15 mouse cellular contexts compared by ENCODE assay signal in the genomic region with DNA sequence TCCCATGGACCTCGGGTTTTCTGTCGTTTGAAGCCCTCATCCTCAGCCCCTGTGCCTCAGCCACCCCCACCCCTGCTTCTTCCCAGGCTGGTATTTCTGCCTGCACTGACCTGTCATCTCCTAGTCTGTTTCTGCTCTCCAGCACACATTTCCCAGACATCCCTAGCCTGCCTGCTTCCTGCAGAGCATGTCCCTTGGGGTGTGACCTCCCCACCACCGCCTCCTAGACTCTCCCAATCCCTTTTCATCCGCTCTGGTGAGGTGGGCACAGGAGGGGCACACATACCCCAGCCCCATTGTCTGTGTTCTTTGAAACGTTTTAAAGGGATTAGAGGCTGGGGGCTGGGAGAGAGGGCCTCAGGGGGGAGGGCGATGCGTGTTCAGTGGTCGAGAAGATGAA.
DNase-seq lines count a peak whose midpoint lies in the region; ATAC-seq lines count a peak whose summit lies in the region.
"Had no signal": no experiment of that assay in that cellular context is flagged by ENCODE, and none has a peak within 500 bp of the region (broad histone marks: within the 10 kb centered on the region; RNA-seq: fewer than 3 reads in every experiment).

No protein-coding gene starts in this region.

- no peaks in the 10 kb centered on the region for H3K9me3 ChIP-seq in heart, embryonic 10.5 days
- H3K9me3 ChIP-seq in hindbrain, embryonic 16.5 days (ENCODE audit: control insufficient read depth, low read length): no peaks in the 10 kb centered on the region
- no peaks in the 10 kb centered on the region for H3K9me3 ChIP-seq in hindbrain, embryonic 14.5 days (ENCODE audit: control insufficient read depth, low read length)
- no peaks in the 10 kb centered on the region for H3K9me3 ChIP-seq in forebrain, embryonic 13.5 days (replicated peaks)
- H3K9me3 ChIP-seq: kidney, embryonic 15.5 days had no signal

- no peaks in the 10 kb centered on the region for H3K36me3 ChIP-seq in heart, embryonic 10.5 days
- no peaks in the 10 kb centered on the region for H3K36me3 ChIP-seq in hindbrain, embryonic 16.5 days (ENCODE audit: control insufficient read depth, insufficient read depth, low read length)
- no peaks in the 10 kb centered on the region for H3K36me3 ChIP-seq in hindbrain, embryonic 14.5 days (replicated peaks; ENCODE audit: control insufficient read depth, insufficient read depth)
- H3K36me3 ChIP-seq in forebrain, embryonic 13.5 days (ENCODE audit: poor library complexity, severe bottlenecking): no peaks in the 10 kb centered on the region
- H3K36me3 ChIP-seq: kidney, embryonic 15.5 days had no signal

- 0 out of 2 replicates have a peak, but pooled peaks have one; percentile 12 for ATAC-seq in hindbrain, embryonic 16.5 days
- ATAC-seq in hindbrain, embryonic 14.5 days (ENCODE audit: low FRiP score): no peak
- peak; percentile 53; the same call in 1 of the 2 replicates for ATAC-seq in forebrain, embryonic 13.5 days
- ATAC-seq: lung, postnatal 0 days had no signal

- peak overlapping the region; percentile 29 for H3K4me3 ChIP-seq in heart, embryonic 10.5 days
- H3K4me3 ChIP-seq in hindbrain, embryonic 16.5 days (ENCODE audit: low read length): no peak overlapping the region
- no peak overlapping the region for H3K4me3 ChIP-seq in hindbrain, embryonic 14.5 days (replicated peaks; ENCODE audit: low read length)
- no peak overlapping the region for H3K4me3 ChIP-seq in forebrain, embryonic 13.5 days
- H3K4me3 ChIP-seq: kidney, embryonic 15.5 days; megakaryocyte, embryonic 14.5 days had no signal

- H3K4me2 ChIP-seq in hindbrain, embryonic 16.5 days (ENCODE audit: low read length): no peak overlapping the region
- no peak overlapping the region for H3K4me2 ChIP-seq in hindbrain, embryonic 14.5 days (replicated peaks)
- H3K4me2 ChIP-seq in forebrain, embryonic 13.5 days: peak overlapping the region; percentile 27
- H3K4me2 ChIP-seq: kidney, embryonic 15.5 days had no signal

- peak; percentile 91 for DNase-seq in heart, embryonic 10.5 days (ENCODE audit: low spot score)
- DNase-seq in heart, adult 18-20 months: no peak
- no peak for DNase-seq in hindbrain, embryonic 14.5 days (ENCODE audit: low spot score)
- peak; percentile 65 for DNase-seq in retina, embryonic 14.5 days (ENCODE audit: low spot score)
- no peak for DNase-seq in ovary, postnatal 36 days (ENCODE audit: low spot score)
- no peak for DNase-seq in thymus, postnatal 14 days
- DNase-seq: B cell, adult 2 months; cerebellum, postnatal 36 days; thymus, adult 18-20 months had no signal

- H3K4me1 ChIP-seq in heart, embryonic 10.5 days: peaks cover 54% of the 10 kb centered on the region
- H3K4me1 ChIP-seq in hindbrain, embryonic 16.5 days (ENCODE audit: control insufficient read depth, insufficient read depth, low read depth, low read length): peaks cover 4% of the 10 kb centered on the region; the same call in 1 of the 2 replicates
- peaks cover 17% of the 10 kb centered on the region for H3K4me1 ChIP-seq in hindbrain, embryonic 14.5 days (replicated peaks; ENCODE audit: control insufficient read depth, insufficient read depth, low read length)
- H3K4me1 ChIP-seq in forebrain, embryonic 13.5 days: peaks cover 32% of the 10 kb centered on the region
- H3K4me1 ChIP-seq: kidney, embryonic 15.5 days; megakaryocyte, embryonic 14.5 days had no signal

- H3K27ac ChIP-seq in heart, embryonic 10.5 days: peak overlapping the region; percentile 75
- no peak overlapping the region for H3K27ac ChIP-seq in hindbrain, embryonic 16.5 days (ENCODE audit: low read depth, low read length)
- H3K27ac ChIP-seq in hindbrain, embryonic 14.5 days: no peak overlapping the region
- H3K27ac ChIP-seq in forebrain, embryonic 13.5 days: peak overlapping the region; percentile 48; the same call in 1 of the 2 replicates
- H3K27ac ChIP-seq: kidney, embryonic 15.5 days; liver, embryonic 14.5 days had no signal

- H3K9ac ChIP-seq in hindbrain, embryonic 16.5 days (ENCODE audit: low read depth, low read length): no peak overlapping the region; the same call in 1 of the 2 replicates
- no peak overlapping the region for H3K9ac ChIP-seq in hindbrain, embryonic 14.5 days
- no peak overlapping the region; the same call in 1 of the 2 replicates for H3K9ac ChIP-seq in forebrain, embryonic 13.5 days
- H3K9ac ChIP-seq: kidney, embryonic 15.5 days; liver, embryonic 14.5 days had no signal

- H3K27me3 ChIP-seq in heart, embryonic 10.5 days (ENCODE audit: insufficient read depth, poor library complexity, severe bottlenecking): peaks cover 14% of the 10 kb centered on the region
- no peaks in the 10 kb centered on the region for H3K27me3 ChIP-seq in hindbrain, embryonic 16.5 days (replicated peaks; ENCODE audit: control insufficient read depth, insufficient read depth, low read length)
- H3K27me3 ChIP-seq in hindbrain, embryonic 14.5 days (ENCODE audit: control insufficient read depth, insufficient read depth, low read length): peaks cover 25% of the 10 kb centered on the region
- H3K27me3 ChIP-seq in forebrain, embryonic 13.5 days: no peaks in the 10 kb centered on the region

- 13% methylated on average over 8 of the region's 8 CpGs for WGBS in heart, embryonic 10.5 days
- WGBS in hindbrain, embryonic 16.5 days: 12% methylated on average over 8 of the region's 8 CpGs
- 12% methylated on average over 8 of the region's 8 CpGs for WGBS in hindbrain, embryonic 14.5 days
- under 1% methylated on average over 8 of the region's 8 CpGs for WGBS in forebrain, embryonic 13.5 days

Comparison
In these comparisons a context has a peak if more than half of its experiments do, and no peak if none do; other contexts are left out.
1. DNase-seq: peak in heart, embryonic 10.5 days (single experiment) and retina, embryonic 14.5 days (single experiment); none in heart, adult 18-20 months (0 of 2), hindbrain, embryonic 14.5 days (single experiment), ovary, postnatal 36 days (single experiment) and thymus, postnatal 14 days (single experiment).
2. H3K27ac ChIP-seq: peak in heart, embryonic 10.5 days (single experiment) and forebrain, embryonic 13.5 days (single experiment); none in hindbrain, embryonic 16.5 days (single experiment) and hindbrain, embryonic 14.5 days (single experiment).